Mouse (Mus musculus) liver, embryonic 14.5 days (tissue): ENCODE measurements around the gene Hist2h2ab.

ENCODE experiments used
- CTCF ChIP-seq: IDR thresholded peaks from 2 replicates; pipeline ENCODE4 v1.5.1; 2016; ENCODE audit warnings: antibody characterized with exemption, low read depth, control low read depth
- EP300 ChIP-seq: IDR thresholded peaks from 2 replicates; pipeline ENCODE4 v1.6.1; 2016; ENCODE audit warnings: antibody characterized with exemption, low read depth

DNA sequence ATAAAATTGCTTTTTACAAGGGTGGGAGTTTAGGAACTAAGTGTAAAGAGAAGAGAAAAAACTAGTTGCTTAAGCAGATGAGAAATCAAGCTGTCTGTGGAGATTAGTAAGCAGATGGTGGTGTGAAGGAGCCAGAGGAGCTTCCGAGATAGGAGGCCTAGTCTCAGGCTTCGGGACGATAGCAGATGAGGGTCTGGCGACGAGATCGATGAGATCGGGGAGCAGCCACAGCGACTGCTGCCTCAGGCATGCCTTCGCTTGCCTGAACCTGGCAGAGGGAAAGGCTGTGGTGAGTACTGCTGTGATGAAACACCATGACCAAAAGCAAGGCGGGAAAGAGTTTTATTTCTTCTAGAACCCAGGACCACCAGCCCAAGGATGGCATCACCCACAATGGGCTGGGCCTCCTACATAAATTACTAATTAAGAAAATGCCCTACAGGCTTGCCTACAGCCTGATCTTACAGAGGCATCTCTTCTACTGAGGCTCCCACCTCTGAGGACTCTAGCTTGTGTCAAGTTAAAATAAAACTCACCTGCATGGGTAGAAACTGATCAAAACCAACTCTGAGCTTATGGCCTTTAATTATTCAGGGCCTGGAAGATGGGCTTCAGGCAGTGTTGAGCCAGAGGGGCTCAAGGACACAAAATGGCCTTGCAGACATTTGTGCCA lies 35.2 kb downstream of the Hist2h2ab start:
- TF ChIP-seq EP300 (peak; percentile 87), CTCF (no peak)
